Mouse (Mus musculus) natural killer cell, adult 2 months (primary cell): ENCODE results near the gene Gprc5a.

Source experiments
- DNase-seq, 2 experiments: peaks; one replicate each; pipeline ENCODE4 v3.0.0; 2022; ENCODE audit warnings: low spot score in 2 of 2

The Gprc5a gene

DNA sequence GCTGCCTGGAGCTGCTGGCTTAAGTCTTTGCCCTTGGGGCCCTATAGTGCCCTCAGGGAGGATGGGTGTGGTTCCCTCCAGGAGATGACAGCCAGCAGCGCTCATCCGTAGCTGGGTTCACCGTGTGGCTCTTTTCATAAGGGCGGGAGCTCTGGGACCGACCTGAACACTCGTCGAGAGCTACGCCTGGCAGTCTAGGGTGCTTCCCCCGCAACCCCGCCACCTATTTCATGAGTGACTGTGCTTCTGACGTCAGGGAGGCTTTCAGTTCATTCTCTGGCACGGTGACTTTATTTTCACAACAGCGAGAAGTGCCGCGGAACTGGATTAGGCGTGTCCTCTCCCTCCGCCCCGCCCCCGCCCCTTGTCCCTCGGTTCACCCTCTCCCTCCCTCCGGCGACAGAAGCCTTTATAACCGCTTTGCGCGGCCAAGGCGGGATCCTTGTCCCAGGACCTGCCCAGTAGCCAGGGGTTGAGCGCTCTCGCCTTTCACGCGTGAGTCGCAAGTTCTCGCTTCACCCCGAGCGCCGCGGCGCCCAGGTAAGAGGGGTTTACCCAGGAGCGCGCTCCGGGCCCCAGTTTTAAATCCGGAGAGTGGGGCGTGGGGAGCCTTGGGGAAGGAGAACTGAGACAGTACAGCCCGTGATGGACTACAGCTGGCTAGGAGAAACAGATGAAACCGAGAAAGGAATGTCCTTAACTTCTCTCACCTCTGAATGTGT is at the start of gene Gprc5a:
Gene Gprc5a, plus strand, starts transcription at position 416 of the 722 bp plus-strand sequence.
- DNase-seq, result peak; percentile 66 to 73

DNA sequence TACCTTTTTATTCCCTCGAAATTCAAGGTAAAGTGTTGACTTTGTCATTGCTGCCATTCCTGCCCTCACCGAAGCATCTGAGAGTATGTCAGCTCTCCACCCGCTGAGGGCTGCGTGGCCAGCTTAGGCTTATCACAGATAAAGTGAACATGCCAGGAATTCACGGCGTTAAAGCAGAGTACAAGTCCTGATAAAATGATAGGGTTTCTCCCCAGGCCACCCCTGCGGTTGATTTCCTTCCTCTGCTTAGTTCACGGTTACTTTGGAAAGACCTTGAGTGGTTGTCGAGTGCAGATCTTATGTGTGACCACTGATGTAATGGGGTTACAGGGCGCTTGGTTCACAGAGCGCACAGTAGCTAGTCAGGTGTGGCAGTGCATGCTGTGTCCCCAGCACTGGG is 48.2 kb upstream of the Gprc5a start:
- DNase-seq, result no peak

DNA sequence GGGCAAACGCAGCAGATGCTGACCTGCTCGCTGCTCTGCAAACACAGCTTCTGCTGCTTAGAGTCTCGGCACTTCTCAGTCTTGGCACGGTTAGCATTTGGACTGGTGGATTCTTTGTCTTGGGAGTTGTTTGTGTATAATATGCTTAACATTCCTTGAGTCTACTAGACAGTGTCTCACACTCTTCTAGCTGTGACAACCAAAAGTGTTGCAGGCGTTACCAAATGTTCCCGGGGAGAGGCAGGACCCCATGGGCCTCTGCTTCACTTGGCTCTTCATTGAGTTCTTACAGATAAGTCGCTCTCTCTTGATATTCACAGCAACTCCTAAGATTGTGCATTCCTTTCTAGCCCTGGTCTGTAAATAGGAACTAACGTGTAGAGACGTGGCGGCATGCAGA is 45.9 kb upstream of the Gprc5a start:
- no peak for DNase-seq

DNA sequence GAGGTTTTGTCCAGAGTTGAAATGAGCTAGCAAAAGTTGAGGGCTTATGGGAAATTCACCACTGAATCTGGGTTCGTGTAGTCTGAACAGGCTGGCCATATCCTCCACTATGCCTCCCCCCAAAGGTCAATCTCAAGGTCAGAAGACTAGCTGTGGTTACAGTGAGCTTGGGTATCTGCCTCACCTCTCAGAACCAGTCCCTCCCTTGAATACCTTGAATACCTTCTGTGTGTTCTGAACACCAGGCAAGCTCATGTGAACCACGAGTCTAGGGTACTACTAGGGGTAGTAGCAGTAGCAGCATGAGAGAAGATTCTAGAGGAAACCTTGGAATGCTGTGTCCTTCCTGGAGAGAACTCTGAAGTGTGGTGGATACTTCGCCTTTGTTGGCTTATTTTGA is 43.8 kb upstream of the Gprc5a start:
- no peak for DNase-seq

DNA sequence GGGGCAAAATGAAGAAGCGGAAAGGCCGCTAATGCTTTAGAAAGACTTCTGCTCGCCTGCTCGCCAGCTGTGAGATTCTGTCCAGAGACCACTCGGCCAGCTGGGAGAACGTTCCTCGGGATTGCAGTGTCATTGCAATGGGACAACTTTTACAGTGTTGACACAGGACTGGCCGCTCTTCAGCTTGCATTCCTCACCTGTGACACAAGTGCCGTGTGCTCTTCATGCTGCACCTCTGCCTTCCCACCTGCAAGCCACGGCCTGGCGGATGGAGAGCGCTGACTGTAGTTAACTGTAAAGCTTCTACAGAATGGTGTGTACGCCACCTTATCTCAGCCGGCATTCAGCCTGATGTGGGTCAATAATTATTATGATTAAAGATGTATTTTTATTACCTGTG is 42.1 kb upstream of the Gprc5a start:
- DNase-seq, result no peak

DNA sequence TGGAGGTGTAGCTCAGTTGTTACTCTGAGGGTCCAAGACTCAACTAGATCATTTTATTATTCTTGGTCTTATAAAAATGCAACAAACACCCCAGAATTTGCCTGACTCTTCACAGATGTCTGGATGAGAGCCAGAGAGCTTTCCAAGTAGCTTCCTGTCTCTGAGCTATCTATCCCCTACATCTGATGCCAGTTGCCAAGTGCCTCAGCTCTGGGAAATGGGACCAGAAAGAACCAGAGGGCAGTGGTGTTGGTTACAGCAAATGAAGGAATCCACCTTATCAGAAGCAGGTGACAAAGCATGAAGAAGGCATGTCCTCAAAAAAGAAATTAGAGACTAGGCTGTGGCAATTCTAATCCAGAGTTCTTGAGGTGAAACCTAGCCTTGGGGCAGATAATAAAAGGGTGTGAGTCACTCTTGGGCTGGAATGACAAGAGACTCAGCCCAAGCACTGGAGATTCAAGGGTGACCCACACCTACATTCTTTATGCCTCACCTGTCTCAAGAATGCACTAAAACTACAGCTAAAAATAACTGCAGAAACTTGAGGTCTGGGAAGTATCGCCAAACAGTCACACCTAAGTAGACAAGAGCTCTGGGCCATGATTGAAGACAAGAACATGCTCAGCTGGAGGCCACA is 40.5 kb upstream of the Gprc5a start:
- DNase-seq, result no peak

DNA sequence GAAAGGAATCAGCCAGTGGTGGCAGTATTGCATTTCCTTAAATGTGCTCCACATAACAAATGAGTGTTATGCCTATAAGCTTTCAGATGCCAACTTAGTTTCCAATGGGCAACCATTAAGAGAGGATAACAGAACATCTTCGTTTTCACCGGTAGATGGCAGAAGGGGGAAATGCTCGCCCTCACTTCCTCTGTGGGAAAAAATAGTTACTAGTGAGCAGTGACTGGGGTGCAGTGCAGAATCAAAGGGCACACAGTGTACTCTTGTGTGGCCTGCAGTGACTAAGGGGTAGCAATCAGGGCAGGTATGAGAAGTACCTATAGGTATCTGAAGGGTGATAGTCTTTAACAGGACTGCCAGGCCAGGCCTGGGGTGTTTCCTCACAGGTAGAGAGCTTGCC is 39.2 kb upstream of the Gprc5a start:
- peak; percentile 1 to 15 for DNase-seq

DNA sequence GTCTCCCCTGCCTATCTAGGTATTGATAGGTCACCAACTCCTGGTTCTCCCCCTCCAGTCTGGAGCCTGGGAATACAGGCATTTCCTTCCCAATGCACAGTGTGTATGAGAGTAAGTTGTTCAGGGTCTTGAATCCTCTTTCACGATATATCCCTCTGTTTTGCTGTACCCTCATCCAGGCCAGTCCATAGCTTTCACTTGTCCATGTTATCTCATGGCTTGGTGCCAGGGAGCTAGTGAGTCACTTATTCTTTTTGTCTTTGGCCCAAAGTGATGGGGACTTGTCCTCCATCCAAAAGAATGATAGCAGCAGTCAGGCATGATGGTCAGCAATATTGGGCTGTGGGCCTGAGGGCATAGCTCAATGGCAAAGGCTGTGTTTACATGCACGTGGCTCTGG is 38.7 kb upstream of the Gprc5a start:
- DNase-seq, result no peak

DNA sequence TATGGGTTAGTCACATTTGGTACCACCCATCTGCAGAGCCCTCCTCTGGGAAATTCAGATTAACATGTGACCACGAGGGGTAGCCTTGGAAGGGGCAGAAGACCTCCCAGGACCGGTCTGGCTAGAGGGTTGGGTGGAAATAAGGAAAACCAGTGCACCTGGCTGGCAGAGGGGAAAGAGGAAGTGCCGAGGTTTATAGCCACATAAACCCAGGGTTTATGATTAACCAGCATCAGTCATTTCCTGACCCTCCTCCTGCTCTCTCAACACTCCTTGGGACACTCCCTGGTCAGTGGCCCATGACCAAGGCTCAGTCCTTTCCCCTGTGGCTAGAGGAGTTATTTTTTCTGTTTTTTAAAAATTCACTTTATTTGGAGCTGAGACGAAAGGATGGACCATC is 36.2 kb upstream of the Gprc5a start:
- DNase-seq, result no peak

DNA sequence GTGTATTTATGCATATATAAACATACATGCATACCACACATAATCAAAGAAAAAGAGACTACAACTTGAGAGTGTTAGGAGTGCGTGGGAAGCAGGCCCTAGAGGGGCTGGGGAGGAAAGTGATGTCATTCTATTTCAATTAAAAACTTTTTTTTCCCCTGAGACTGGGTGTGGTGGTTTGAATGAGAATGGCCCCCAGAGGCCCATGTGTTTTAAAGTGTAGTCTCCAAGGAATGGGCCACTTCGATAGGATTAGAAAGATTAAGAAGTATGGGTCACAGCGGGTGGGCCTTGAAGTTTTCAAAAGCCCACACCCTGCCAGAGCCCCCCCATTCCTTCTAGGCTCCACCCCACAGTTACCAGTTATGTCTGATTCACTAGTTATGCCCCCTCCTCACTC is 26.8 kb upstream of the Gprc5a start:
- no peak for DNase-seq

DNA sequence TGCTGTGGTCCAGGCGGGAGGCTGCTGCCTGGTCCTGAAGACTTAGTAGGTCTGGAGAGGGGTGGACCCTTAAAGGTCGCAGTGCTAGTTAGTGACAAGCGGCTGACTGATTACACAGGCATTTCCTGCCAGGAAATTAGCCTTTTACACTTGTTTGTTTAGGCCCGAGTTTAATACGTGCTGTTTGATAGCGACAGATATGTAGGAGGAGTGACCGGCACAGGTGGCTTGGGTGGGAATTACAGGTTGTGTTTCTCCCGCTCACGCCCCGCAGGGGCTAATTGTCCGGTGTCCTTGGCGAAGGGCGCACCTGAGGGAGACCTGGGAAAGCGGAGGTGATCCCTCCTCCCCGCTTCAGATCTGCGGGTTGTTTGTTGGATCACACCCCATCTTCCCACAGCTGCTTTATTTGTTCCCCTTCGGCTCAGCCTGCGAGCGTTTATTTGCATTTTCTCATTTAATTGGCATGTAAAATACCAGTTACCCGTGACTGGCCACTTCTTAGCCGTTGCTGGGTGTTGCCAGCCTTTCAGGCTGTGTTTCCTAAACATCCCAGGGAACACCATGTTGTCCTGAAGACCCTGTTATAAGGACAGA is 25.1 kb upstream of the Gprc5a start:
- DNase-seq, result no peak

DNA sequence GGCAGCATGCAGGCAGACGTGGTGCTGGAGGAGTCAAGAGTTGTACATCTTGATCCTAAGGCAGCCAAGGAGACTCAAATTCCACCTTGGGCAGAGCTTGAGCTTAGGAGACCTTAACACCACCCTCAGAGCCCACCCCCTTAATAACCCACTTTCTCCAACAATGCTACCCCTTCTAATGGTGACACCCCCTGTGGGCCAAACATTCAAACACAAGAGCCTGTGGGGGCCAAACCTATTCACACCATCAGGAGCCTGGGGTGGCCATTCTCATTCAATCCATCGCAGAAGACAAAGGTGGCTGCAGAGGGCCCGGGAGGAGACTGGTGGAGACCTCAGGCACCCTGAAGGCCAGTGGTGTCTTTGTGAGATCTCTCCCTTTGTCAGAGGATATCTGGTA is 23.5 kb upstream of the Gprc5a start:
- DNase-seq, result no peak

DNA sequence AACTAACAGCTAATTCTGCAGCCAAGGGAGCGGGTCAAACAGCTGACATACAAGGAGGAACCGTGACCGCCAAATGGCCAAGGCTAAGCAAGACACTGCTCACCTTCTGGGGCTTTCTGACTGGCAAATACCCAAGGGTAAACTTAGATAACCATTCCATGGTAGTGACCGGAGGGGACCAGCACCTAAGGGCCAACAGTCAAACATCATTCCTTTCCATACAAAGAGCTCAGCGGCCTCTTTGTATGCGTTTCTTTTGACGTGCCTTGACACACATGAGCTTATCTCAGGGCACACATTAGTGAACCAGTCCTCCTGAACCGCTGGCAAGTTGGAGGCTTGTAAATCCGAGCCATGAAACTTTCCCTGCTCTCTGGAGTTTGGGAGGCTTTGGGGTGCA is 18.2 kb upstream of the Gprc5a start:
- DNase-seq, result no peak

DNA sequence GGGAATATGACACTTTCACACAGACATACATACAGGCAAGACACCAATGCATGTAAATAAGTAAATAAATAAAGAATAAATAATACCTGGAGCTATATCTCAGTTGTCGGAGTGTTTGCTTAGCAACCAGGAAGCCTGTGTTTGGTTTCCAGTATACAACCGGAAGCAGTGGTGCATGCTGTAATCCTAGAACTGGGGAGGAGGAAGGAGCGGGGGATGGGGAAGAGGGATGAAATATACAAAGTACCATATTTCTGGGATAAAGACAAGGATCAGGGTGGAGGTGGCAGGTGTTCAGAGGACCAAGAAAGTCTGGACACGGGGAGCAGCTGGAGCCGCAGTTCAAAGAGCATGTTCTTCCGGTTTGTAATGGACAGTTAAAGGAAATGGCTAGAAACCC is 16.9 kb upstream of the Gprc5a start:
- DNase-seq, result no peak

DNA sequence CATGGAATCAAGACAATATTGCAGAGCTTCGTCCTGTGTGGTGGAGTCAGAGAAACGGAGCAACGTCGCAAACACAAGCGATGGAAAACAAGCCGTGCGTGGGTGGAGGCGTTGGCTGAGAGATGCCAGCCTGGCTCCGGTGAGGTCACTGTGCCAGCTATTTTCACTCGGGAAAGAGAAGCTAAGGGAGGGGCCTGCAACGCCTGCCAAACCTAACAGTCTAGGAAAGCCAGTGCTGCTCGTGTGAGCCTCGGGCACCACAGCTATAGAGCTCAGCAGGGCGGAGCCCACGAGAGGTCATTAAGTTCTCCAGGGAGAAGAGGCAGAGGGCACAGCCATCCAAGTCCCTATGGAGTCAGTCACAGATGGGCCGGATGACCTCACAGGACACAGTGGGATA is 16.5 kb upstream of the Gprc5a start:
- DNase-seq, result no peak

DNA sequence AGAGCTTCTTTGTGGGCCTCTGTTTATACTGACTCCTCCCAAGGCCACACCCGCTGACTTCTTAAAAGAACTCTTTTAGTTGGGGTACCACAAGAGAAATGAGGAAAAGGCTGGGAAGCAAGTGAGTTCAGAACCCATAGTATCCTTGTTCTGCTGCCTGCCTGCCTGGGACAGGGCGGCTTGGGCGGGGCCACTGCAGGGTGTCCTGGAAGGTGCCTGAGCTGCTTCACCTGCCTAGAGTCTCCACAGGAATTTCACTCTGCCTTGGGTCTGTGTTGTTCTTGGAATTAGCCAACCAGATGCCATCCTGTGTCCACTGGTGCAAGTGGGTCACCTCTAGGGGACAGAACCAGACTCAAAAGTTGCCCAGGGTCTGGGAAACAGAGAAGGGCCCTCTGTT is 11.7 kb upstream of the Gprc5a start:
- DNase-seq, result no peak

DNA sequence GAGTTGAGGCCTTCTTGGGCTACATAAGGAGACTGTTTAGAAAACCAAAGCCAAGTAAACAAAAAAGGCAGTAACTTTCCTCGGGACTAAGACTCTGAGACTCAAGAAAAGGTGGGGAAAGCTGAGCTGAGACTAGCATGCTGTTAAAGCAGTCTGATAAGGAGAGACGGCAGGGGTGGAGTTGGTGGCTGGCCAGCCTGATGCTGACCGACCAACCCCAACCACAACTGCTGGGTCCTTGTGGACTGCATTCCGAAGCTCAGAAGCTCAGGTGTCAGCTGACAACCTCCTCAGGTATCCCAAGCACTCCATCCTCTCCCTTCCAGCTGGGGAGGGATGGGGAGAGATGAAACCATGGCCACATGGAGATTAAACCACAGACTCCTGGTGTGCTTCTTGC is 9.6 kb upstream of the Gprc5a start:
- DNase-seq, result no peak

DNA sequence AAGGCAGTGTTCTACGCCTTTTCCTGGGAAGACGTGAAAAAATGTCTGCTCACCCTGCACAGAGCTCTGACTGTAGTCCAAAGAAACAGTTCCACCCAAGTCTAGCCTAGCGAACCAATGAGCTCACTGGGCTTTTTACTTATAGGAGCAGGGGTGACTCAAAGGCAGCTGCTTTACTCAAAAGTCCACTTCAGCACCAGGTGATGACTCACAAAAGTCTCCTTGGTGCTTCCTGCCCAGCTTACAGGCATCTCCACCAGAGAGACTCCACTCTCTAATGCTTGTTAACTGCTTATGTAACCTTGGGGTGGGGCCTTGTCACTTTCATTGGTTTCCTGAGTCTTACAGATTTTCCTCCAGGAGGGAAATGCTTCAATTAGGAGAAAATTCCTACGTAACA is 4.7 kb upstream of the Gprc5a start:
- no peak for DNase-seq

DNA sequence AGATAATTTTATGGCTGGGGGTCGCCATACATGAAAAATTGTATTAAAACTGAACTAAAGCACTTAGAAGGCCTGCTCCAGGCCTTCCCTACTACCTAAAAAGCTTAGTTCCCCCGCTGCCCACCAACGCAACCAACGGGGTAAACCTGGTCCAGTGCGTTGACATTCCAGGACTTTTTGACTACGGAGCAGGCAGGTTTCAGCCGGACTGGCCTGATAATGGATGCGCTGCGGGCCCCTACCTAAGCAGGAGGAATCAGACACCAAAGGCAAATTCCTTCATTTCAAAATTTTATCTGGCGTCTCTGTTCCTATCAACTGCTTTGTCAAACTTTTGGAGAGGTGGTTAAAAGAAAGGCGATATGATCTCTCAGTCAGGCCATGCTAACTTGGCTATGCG is 830 bp upstream of the Gprc5a start:
- DNase-seq, result no peak

DNA sequence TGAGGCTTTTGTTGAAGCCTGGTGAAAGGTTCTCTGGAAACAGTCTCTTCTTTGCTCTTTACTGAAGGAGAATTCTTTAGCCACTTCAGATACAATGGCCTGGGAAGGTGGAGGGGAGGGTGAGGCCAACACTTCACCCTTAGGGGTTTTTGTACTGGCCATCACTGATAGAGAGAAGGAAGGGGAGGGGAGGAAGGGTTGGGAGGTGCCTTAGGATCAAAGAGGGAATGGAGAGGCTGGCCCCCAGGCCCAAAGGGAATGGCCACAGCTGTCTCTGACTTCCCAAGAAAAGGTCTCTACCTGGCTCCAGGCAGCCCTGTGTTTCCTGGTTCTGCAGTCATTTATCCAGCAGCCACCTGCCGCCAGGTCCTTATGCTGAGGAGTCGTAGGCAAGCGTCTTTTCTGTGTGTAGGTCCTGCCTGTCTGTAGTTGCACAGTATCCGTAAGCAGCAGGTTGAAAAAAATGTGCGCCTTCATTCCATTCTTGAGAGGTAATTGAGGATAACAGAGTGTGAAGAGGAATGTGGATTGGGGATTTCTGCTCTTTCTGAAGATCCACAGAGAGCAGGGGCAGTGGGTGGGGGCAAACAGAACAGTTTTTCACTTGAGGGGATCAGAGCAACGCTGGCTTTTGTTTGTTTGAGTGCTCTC is 1.5 kb downstream of the Gprc5a start:
- no peak for DNase-seq

DNA sequence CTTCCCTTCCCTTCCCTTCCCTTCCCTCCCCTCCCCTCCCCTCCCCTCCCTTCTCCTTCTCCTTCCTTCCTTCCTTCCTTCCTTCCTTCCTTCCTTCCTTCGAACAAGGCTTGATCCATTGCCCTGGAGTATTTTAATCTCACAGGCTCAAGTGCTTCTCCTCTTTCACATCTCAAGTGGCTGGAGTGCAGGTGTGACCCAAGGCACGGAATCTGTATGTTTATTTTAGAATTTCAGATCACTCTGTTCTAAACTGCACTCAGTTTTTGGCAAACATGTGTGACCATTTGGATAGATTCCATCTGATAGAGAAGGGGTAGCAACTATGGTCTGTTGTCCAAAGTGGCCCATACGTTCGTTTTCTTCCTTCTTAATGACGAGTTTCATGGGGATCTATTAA is 2.8 kb downstream of the Gprc5a start:
- DNase-seq, result no peak

DNA sequence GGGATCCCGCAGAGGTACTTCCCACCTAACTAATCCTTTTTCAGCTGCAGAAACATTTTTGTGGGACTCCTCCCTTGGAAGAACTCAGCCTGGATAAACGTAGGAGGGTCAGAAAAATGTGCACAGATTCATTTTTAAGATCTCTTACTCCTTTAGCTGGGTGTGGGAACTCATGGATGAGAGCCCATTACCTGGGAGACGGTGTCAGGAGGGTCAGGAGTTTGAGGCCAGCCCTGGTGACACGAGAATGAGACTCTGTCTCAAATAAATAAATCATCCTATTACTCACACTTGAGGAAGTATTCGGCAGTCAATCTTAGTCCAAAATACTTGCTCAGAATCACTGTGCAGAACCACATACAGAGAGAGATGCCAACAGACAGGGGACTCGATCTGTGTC is 4.4 kb downstream of the Gprc5a start:
- DNase-seq, result no peak

DNA sequence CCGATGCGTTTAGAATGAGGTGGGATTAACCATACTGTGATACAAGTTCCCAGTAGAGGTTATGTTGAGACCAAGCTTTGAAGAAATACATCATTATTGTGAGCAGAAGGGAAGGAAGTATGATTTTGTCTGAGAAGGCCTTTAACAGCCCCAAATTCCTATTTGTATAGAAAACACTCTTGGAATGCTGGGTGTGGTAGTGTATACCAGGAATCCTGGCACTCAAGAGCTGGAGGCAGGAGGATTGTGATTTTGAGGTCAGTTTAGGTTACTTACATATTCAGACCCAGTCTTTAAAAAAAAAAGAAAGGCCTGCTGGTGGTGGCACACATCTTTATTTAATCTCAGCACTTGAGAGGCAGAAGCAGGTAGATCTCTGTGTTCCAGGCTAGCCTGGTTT is 4.9 kb downstream of the Gprc5a start:
- no peak for DNase-seq
